Comparison of ENCODE assay signal across 7 mouse cellular contexts in genomic region chr2:30473431-30474031, GRCm38 (mm10). TPM values are rescaled to one million over a fixed set of nuclear protein-coding genes. Genes with fewer than 3 reads are reported as not detected.
DNase-seq lines count a peak whose midpoint lies in the region; ATAC-seq lines count a peak whose summit lies in the region.

No protein-coding gene starts in this region.

- peak overlapping the region; percentile 87 for H3K4me2 ChIP-seq in forebrain, embryonic 14.5 days (ENCODE audit: low read length)

- peak overlapping the region; percentile 90 for H3K27ac ChIP-seq in forebrain, embryonic 14.5 days (ENCODE audit: low read depth, low read length)
- H3K27ac ChIP-seq in midbrain, embryonic 10.5 days (replicated peaks) = peak overlapping the region; percentile 96

- H3K4me1 ChIP-seq in megakaryocyte, embryonic 14.5 days = peaks cover 52% of the 10 kb centered on the region
- H3K4me1 ChIP-seq in forebrain, embryonic 14.5 days (ENCODE audit: control insufficient read depth, insufficient read depth, low read length) = peaks cover 16% of the 10 kb centered on the region; the same call in 1 of the 2 replicates
- H3K4me1 ChIP-seq in midbrain, embryonic 10.5 days = peaks cover 49% of the 10 kb centered on the region

- no peaks in the 10 kb centered on the region for H3K9me3 ChIP-seq in megakaryocyte, embryonic 14.5 days
- no peaks in the 10 kb centered on the region for H3K9me3 ChIP-seq in forebrain, embryonic 14.5 days (replicated peaks; ENCODE audit: control insufficient read depth, low read length)
- no peaks in the 10 kb centered on the region for H3K9me3 ChIP-seq in midbrain, embryonic 10.5 days (replicated peaks)

- H3K27me3 ChIP-seq in megakaryocyte, embryonic 14.5 days (replicated peaks) = peaks cover 97% of the 10 kb centered on the region
- H3K27me3 ChIP-seq in forebrain, embryonic 14.5 days (replicated peaks; ENCODE audit: control insufficient read depth, insufficient read depth, low read length) = no peaks in the 10 kb centered on the region
- peaks cover 31% of the 10 kb centered on the region for H3K27me3 ChIP-seq in midbrain, embryonic 10.5 days (ENCODE audit: low read depth, poor library complexity, severe bottlenecking)

- H3K36me3 ChIP-seq in megakaryocyte, embryonic 14.5 days (replicated peaks; ENCODE audit: low read length) = no peaks in the 10 kb centered on the region
- H3K36me3 ChIP-seq in forebrain, embryonic 14.5 days (ENCODE audit: control insufficient read depth, insufficient read depth, low read length) = no peaks in the 10 kb centered on the region
- no peaks in the 10 kb centered on the region for H3K36me3 ChIP-seq in midbrain, embryonic 10.5 days

- peak overlapping the region; percentile 92 for H3K4me3 ChIP-seq in megakaryocyte, embryonic 14.5 days (replicated peaks)
- peak overlapping the region; percentile 92 for H3K4me3 ChIP-seq in forebrain, embryonic 14.5 days (ENCODE audit: low read depth, low read length)
- H3K4me3 ChIP-seq in midbrain, embryonic 10.5 days = peak overlapping the region; percentile 97

- under 1% methylated on average over 49 of the region's 80 CpGs for WGBS in forebrain, embryonic 14.5 days
- 2% methylated on average over 80 of the region's 80 CpGs for WGBS in midbrain, embryonic 10.5 days

- no peak for ATAC-seq in megakaryocyte, adult 5-6 weeks (ENCODE audit: poor library complexity, severe bottlenecking)
- peak; percentile 42 for ATAC-seq in forebrain, embryonic 14.5 days

- DNase-seq in adrenal gland, postnatal 14 days = peak; percentile 72
- peak; percentile 72 for DNase-seq in forebrain, embryonic 14.5 days (ENCODE audit: low spot score)
- DNase-seq in kidney, postnatal 4 days = peak; percentile 70 to 78
- no peak for DNase-seq in midbrain, embryonic 10.5 days (ENCODE audit: low spot score)
- DNase-seq in thymus, postnatal 14 days = peak; percentile 45

- peak overlapping the region; percentile 95 for H3K9ac ChIP-seq in forebrain, embryonic 14.5 days (ENCODE audit: low read length)

RNA-seq across cellular contexts. Expression of gene Ier5l, which starts 0.5 kb away (rescaled TPM):
- 2.7 and 5.0 TPM in 2 replicates for polyA plus RNA-seq in megakaryocyte, embryonic 14.5 days (2012; ENCODE audit: insufficient read depth, low replicate concordance)
- total RNA-seq in megakaryocyte, adult 5-6 weeks (2015) = 0.18 and 0.40 TPM in 2 replicates
- total RNA-seq in megakaryocyte, adult 5-6 weeks (2017) = 0.99 and 1.1 TPM in 2 replicates
- 6.4 and 6.8 TPM in 2 replicates for total RNA-seq in adrenal gland, postnatal 14 days (2021)
- polyA plus RNA-seq in forebrain, embryonic 14.5 days (2014; fragmentation: Nextera tagmentation; extraction: Ambion mirVana) = 3.0 and 3.6 TPM in 2 replicates
- 2.0 and 2.3 TPM in 2 replicates for polyA plus RNA-seq in midbrain, embryonic 10.5 days (2016; fragmentation: Nextera tagmentation; extraction: Ambion mirVana)

RNA-seq across cellular contexts. Expression of gene Ptpa, which starts 57.7 kb away (rescaled TPM):
- polyA plus RNA-seq in megakaryocyte, embryonic 14.5 days (2012; ENCODE audit: insufficient read depth, low replicate concordance) = 473 and 551 TPM in 2 replicates
- 68.9 and 69.0 TPM in 2 replicates for total RNA-seq in megakaryocyte, adult 5-6 weeks (2015)
- total RNA-seq in megakaryocyte, adult 5-6 weeks (2017) = 44.3 and 45.9 TPM in 2 replicates
- 145 and 155 TPM in 2 replicates for total RNA-seq in adrenal gland, postnatal 14 days (2021)
- 66.6 and 88.4 TPM in 2 replicates for polyA plus RNA-seq in forebrain, embryonic 14.5 days (2014; fragmentation: Nextera tagmentation; extraction: Ambion mirVana)
- 151 and 152 TPM in 2 replicates for polyA plus RNA-seq in midbrain, embryonic 10.5 days (2016; fragmentation: Nextera tagmentation; extraction: Ambion mirVana)

RNA-seq across cellular contexts. Expression of gene Crat, which starts 57.9 kb away (rescaled TPM):
- polyA plus RNA-seq in megakaryocyte, embryonic 14.5 days (2012; ENCODE audit: insufficient read depth, low replicate concordance) = 55.0 and 64.0 TPM in 2 replicates
- total RNA-seq in megakaryocyte, adult 5-6 weeks (2015) = 26.2 and 29.6 TPM in 2 replicates
- 13.9 and 14.2 TPM in 2 replicates for total RNA-seq in megakaryocyte, adult 5-6 weeks (2017)
- 291 and 301 TPM in 2 replicates for total RNA-seq in adrenal gland, postnatal 14 days (2021)
- 26.8 and 31.9 TPM in 2 replicates for polyA plus RNA-seq in forebrain, embryonic 14.5 days (2014; fragmentation: Nextera tagmentation; extraction: Ambion mirVana)
- polyA plus RNA-seq in midbrain, embryonic 10.5 days (2016; fragmentation: Nextera tagmentation; extraction: Ambion mirVana) = 22.5 and 23.7 TPM in 2 replicates
